Mouse (Mus musculus): ENCODE measurements at regions not wholly inside any gene's neighbourhood (a gene's known extent, or its start where the extent isn't known, plus 50 kb on each side); places are given as distances from the start of the nearest gene placed in this dataset.

DNA sequence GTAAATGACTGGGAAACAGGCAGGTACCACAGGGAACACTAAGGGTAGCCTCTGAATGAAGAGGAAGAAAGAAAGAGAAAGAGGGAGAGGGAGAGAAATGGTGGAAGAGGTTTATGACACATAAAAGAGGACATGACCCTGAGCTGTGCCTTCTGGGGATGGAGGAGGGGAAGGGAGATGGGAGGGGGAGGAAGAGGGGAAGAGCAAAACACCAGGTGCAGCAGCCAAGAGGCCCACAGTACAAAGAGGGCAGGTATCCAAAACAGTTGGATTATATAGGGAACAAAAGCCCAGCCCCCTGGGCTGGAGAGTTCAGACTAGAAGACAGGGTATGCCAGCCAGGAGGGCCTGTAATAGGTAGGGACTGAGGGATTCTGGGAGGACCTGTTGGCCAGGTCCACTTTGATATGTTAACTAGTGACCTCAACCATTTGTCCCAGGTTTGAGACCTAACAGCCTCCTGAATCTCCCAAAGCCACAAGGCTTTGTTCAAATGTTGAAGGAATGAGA is 155.7 kb upstream of the Arid2 start:
- Histone ChIP-seq H3K4me3 (no peak overlapping the region), H3K36me3 (replicated peaks) (no peaks in the 10 kb centered on the region), H3K4me1 (peaks cover 29% of the 10 kb centered on the region), H3K27ac (replicated peaks) (no peak overlapping the region), H3K9me3 (no peaks in the 10 kb centered on the region), H3K27me3 (replicated peaks; ENCODE audit: low read depth, poor library complexity, severe bottlenecking) (no peaks in the 10 kb centered on the region)
- no peak for DNase-seq (ENCODE audit: low spot score)

- Histone ChIP-seq H3K4me3 (no peak overlapping the region), H3K27me3 (replicated peaks; ENCODE audit: low read depth, poor library complexity, severe bottlenecking) (no peaks in the 10 kb centered on the region), H3K36me3 (replicated peaks) (no peaks in the 10 kb centered on the region), H3K9me3 (no peaks in the 10 kb centered on the region), H3K4me1 (peaks cover 29% of the 10 kb centered on the region), H3K27ac (replicated peaks) (no peak overlapping the region)
- DNase-seq (ENCODE audit: low spot score), result no peak
- 81% methylated on average over 3 of the region's 3 CpGs for WGBS
These were observed 154.7 kb upstream of the Arid2 start for GRCm38 (mm10) chr15:96132636-96133035.

GRCm38 (mm10) chr15:96135250-96135731 is 152.0 kb upstream of the Arid2 start:
- peak; percentile 46 for DNase-seq (ENCODE audit: low spot score)
- peaks cover 29% of the 10 kb centered on the region for H3K4me1 ChIP-seq
- WGBS, result 8% methylated on average over 13 of the region's 13 CpGs
- no peaks in the 10 kb centered on the region for H3K9me3 ChIP-seq
- H3K36me3 ChIP-seq (replicated peaks), result no peaks in the 10 kb centered on the region
- H3K27me3 ChIP-seq (replicated peaks; ENCODE audit: low read depth, poor library complexity, severe bottlenecking), result no peaks in the 10 kb centered on the region
- peak overlapping the region; percentile 57 for H3K27ac ChIP-seq (replicated peaks)
- peak overlapping the region; percentile 40 for H3K4me3 ChIP-seq

DNA sequence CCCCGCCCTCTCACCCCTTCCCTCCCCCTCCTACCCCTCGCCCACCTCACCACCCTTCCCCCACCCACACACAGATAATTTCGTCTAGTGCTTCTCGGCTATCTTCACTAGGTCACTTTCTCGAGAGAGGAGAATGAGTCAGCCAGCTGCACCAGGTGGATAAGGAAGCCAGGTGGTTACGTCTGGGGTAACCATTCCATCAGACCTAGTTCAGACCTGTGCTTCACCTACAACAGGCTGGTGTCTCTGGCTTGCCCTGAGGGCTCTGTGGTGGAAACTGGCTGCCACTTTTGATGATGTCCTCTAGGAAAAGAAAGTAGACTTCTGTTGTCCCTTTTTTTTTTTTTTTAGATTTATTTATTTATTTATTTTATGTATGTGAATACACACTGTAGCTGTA is 151.5 kb upstream of the Arid2 start:
- Histone ChIP-seq H3K4me3 (peak overlapping the region; percentile 40), H3K27ac (replicated peaks) (peak overlapping the region; percentile 57), H3K27me3 (replicated peaks; ENCODE audit: low read depth, poor library complexity, severe bottlenecking) (no peaks in the 10 kb centered on the region), H3K9me3 (no peaks in the 10 kb centered on the region), H3K4me1 (peaks cover 27% of the 10 kb centered on the region), H3K36me3 (replicated peaks) (no peaks in the 10 kb centered on the region)
- DNase-seq (ENCODE audit: low spot score), result no peak
- 29% methylated on average over 6 of the region's 6 CpGs for WGBS

GRCm38 (mm10) chr15:96137534-96137933 is 149.8 kb upstream of the Arid2 start:
- peaks cover 30% of the 10 kb centered on the region for H3K4me1 ChIP-seq
- no peak overlapping the region for H3K27ac ChIP-seq (replicated peaks)
- no peak for DNase-seq (ENCODE audit: low spot score)
- H3K4me3 ChIP-seq, result no peak overlapping the region
- no peaks in the 10 kb centered on the region for H3K9me3 ChIP-seq
- no peaks in the 10 kb centered on the region for H3K36me3 ChIP-seq (replicated peaks)
- H3K27me3 ChIP-seq (replicated peaks; ENCODE audit: low read depth, poor library complexity, severe bottlenecking), result no peaks in the 10 kb centered on the region
- 91% methylated on average over 17 of the region's 17 CpGs for WGBS

DNA sequence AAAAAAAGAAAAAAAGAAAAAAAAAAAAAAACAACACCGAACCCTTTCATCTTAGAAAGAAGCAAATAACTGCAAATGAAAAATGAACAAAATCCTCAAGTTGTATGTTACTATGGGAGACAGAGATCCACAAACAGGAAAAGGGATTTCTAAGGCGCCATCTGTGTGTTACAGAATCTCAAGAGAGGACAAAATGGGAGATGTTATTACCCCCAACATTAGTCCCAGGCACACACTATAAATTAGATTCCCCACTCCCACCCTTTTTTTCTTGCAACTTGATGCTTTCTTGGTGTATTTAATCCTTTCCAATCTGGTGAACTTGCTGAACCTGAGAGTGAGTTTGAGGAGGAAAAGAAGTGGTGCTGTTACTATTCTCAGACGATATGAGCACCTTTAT is 149.4 kb upstream of the Arid2 start:
- no peak for DNase-seq (ENCODE audit: low spot score)
- Histone ChIP-seq H3K9me3 (no peaks in the 10 kb centered on the region), H3K4me1 (peaks cover 30% of the 10 kb centered on the region), H3K4me3 (no peak overlapping the region), H3K27ac (replicated peaks) (no peak overlapping the region), H3K27me3 (replicated peaks; ENCODE audit: low read depth, poor library complexity, severe bottlenecking) (no peaks in the 10 kb centered on the region), H3K36me3 (replicated peaks) (no peaks in the 10 kb centered on the region)
- WGBS, result 92% methylated on average over 3 of the region's 3 CpGs

- DNase-seq (ENCODE audit: low spot score), result no peak
- Histone ChIP-seq H3K9me3 (no peaks in the 10 kb centered on the region), H3K36me3 (replicated peaks) (no peaks in the 10 kb centered on the region), H3K4me1 (peaks cover 5% of the 10 kb centered on the region; the same call in 1 of the 2 replicates), H3K4me3 (no peak overlapping the region), H3K27me3 (replicated peaks; ENCODE audit: low read depth, poor library complexity, severe bottlenecking) (no peaks in the 10 kb centered on the region), H3K27ac (replicated peaks) (no peak overlapping the region)
- 84% methylated on average over 6 of the region's 6 CpGs for WGBS
These were observed 133.8 kb upstream of the Arid2 start for GRCm38 (mm10) chr15:96153489-96153888.

GRCm38 (mm10) chr15:96158321-96158720 is 129.0 kb upstream of the Arid2 start:
- Histone ChIP-seq H3K27me3 (replicated peaks; ENCODE audit: low read depth, poor library complexity, severe bottlenecking) (no peaks in the 10 kb centered on the region), H3K36me3 (replicated peaks) (no peaks in the 10 kb centered on the region), H3K4me3 (no peak overlapping the region), H3K4me1 (peaks cover 3% of the 10 kb centered on the region; the same call in 1 of the 2 replicates), H3K9me3 (0 out of 2 replicates have a peak, but pooled peaks cover 2% of the 10 kb centered on the region), H3K27ac (replicated peaks) (no peak overlapping the region)
- no peak for DNase-seq (ENCODE audit: low spot score)
- WGBS, result 91% methylated on average over 4 of the region's 4 CpGs

DNA sequence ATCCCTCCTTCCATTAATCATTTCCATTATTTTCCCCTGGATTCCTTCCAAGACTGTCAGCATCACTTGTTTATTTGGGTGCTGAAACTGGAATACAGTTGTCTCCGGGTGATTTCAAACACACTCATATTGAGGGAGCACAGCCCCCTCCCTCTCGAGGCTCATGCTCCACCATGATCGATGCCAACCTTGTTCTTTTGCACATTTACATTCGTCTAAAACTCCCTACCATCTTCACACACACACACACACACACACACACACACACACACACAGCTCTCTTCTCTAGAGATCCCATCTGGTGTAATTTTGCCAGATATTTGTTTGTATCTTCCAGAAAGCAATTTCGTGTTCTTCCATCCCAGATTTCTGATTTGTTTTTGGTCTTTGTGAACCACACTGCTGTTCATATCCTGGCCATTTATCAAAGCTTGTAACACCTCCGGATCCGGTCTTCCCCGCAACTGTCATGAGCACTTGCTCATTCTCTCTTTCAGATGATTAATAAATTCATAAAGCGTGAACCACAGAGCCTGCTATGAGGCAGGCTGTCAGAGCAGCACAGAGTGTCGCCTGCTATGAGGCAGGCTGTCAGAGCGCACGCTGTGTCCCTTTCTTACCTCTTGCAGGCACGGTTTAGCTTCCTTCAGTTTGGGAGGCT is 122.4 kb upstream of the Arid2 start:
- Histone ChIP-seq H3K36me3 (replicated peaks) (no peaks in the 10 kb centered on the region), H3K9me3 (0 out of 2 replicates have a peak, but pooled peaks cover 2% of the 10 kb centered on the region), H3K27me3 (replicated peaks; ENCODE audit: low read depth, poor library complexity, severe bottlenecking) (peaks cover 18% of the 10 kb centered on the region), H3K4me3 (no peak overlapping the region), H3K4me1 (peaks cover 6% of the 10 kb centered on the region), H3K27ac (replicated peaks) (no peak overlapping the region)
- DNase-seq (ENCODE audit: low spot score), result no peak
- WGBS, result 77% methylated on average over 13 of the region's 13 CpGs

- WGBS, result 83% methylated on average over 9 of the region's 9 CpGs
- H3K4me3 ChIP-seq, result no peak overlapping the region
- no peak overlapping the region for H3K27ac ChIP-seq (replicated peaks)
- H3K36me3 ChIP-seq (replicated peaks), result no peaks in the 10 kb centered on the region
- no peaks in the 10 kb centered on the region for H3K9me3 ChIP-seq
- H3K27me3 ChIP-seq (replicated peaks; ENCODE audit: low read depth, poor library complexity, severe bottlenecking), result peaks cover 29% of the 10 kb centered on the region
- peaks cover 16% of the 10 kb centered on the region for H3K4me1 ChIP-seq
- no peak for DNase-seq (ENCODE audit: low spot score)
These were observed 120.1 kb upstream of the Arid2 start for GRCm38 (mm10) chr15:96167256-96167655.

DNA sequence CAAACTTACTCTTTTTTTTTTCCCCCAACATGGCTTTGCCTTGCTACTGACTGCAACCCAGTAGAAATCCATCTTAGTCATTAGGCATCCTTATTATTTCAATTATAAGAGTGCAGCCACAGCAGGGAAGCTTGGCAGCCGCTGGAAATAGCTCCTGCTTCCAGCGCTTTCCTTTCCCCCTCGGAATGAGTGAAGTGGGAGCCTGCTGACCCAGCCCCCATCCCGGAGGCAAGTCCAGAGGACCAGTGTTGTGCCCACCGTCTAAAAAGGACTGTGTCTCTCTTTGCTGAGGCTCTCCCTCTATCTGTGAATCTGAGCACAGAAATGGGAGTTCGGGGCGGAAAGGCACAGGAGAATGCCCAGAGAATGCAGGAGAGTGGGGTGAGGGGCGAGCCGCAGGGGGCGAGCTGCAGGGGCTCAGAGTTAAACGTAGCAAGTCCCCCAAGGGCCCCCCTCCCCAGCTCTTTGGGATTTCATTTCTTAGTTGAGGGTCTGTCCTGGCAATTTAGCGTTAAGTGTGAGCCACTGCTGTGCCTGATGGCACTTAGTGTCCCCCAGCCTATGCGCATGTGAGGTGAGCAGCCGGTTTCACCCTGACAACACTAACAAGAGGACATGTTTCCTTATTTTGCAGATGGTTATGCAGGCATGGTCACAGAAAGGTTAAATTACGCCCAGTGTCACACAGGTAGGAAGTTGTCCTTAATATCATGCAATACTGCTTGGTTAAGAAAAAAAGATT is 117.4 kb upstream of the Arid2 start:
- Histone ChIP-seq H3K36me3 (replicated peaks) (no peaks in the 10 kb centered on the region), H3K9me3 (no peaks in the 10 kb centered on the region), H3K27ac (replicated peaks) (no peak overlapping the region), H3K4me1 (peaks cover 16% of the 10 kb centered on the region), H3K4me3 (peak overlapping the region; percentile 45), H3K27me3 (replicated peaks; ENCODE audit: low read depth, poor library complexity, severe bottlenecking) (peaks cover 29% of the 10 kb centered on the region)
- DNase-seq (ENCODE audit: low spot score), result peak; percentile 29
- WGBS, result 11% methylated on average over 15 of the region's 15 CpGs

DNA sequence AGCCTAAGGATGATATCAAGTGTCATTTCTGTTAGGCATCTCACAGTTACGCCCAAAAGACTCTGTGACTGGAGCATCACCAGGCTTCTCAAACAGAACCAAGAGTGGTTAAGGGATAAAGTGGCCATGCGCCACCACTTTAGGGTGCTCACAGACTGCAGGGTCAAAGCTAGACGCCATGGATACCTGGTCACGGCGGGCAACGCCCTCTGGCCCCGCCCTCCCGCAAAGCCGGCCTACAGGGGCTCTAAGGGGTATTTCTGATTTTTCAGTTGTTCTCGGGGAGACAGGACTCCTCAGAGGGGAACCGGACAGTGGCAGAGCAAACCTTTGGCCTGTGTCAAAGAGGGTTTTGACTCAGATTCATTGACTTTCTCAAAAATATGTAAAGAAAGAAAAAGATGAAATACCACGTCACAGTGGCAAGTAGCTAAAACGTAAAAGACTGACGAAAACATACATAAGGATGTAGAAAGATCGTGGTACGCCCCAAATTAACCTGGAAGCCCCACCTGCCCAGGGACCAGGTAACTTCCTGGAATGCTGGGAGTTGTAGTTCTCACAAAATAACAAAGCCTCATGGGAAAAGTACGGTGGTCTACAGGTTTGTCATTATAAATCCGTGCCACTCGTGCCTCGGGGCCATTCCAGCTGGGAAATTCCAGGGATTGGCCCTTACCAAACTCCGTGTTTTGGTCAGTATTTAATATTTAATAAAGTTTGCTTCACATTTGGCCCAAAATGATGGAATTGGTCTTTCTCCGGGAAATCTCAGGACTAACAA is 116.1 kb upstream of the Arid2 start:
- Histone ChIP-seq H3K36me3 (replicated peaks) (no peaks in the 10 kb centered on the region), H3K4me1 (peaks cover 16% of the 10 kb centered on the region), H3K9me3 (no peaks in the 10 kb centered on the region), H3K27ac (replicated peaks) (no peak overlapping the region; the same call in 1 of the 2 replicates), H3K4me3 (peak overlapping the region; percentile 51), H3K27me3 (replicated peaks; ENCODE audit: low read depth, poor library complexity, severe bottlenecking) (peaks cover 29% of the 10 kb centered on the region)
- peak; percentile 35 for DNase-seq (ENCODE audit: low spot score)
- WGBS, result 8% methylated on average over 22 of the region's 22 CpGs

All from embryonic facial prominence, embryonic 10.5 days (tissue).